Mouse (Mus musculus): ENCODE measurements around the gene Gal3st4. TPM values are rescaled to one million over a fixed set of nuclear protein-coding genes. Genes with fewer than 3 reads are reported as not detected.
"Not testable (repeated sequence)": the region's sequence is repeated elsewhere in the genome, so short reads cannot be mapped to it uniquely, and the experiment has no call there.

Gene Gal3st4
- total RNA-seq, 4 experiments from 2014 or later = 0.17 TPM; not detected in 3

- no peak for DNase-seq (ENCODE audit: low spot score)
Measured at GRCm38 (mm10) chr5:138219864-138220263, 52.8 kb downstream of the Gal3st4 start.

GRCm38 (mm10) chr5:138216632-138217031, 56.0 kb downstream of the Gal3st4 start:
- DNase-seq (ENCODE audit: low spot score) = not testable (repeated sequence)

Other genes with a start within 250 kb of the Gal3st4 start
- gene Smok3c, start 219.6 kb downstream of the Gal3st4 start, total RNA-seq (2022) = not detected
- 10 to 100 TPM; 13.7 to 16.2 (median 15.3) TPM for gene Zkscan1, start 187.8 kb downstream of the Gal3st4 start, total RNA-seq (2022)
- gene Zscan21, start 155.9 kb downstream of the Gal3st4 start, total RNA-seq (2022) = 10 to 100 TPM; 11.2 to 12.9 (median 11.9) TPM
- 1 to 10 TPM; 6.2 to 8.5 (median 8.3) TPM for gene Zfp113, start 117.1 kb downstream of the Gal3st4 start, total RNA-seq (2022)
- 100 to 1,000 TPM; 117 to 139 (median 133) TPM for gene Cops6, start 111.8 kb downstream of the Gal3st4 start, total RNA-seq (2022)
- 10 to 100 TPM in 1 of 4 experiments, 1 to 10 TPM in 3; 6.0 to 11.3 (median 7.6) TPM for gene Ap4m1, start 100.8 kb downstream of the Gal3st4 start, total RNA-seq (2022)
- 10 to 100 TPM in 1 of 4 experiments, 1 to 10 TPM in 3; 7.2 to 11.5 (median 8.2) TPM for gene Mcm7, start 100.4 kb downstream of the Gal3st4 start, total RNA-seq (2022)
- 10 to 100 TPM; 32.6 to 34.7 (median 34.2) TPM for gene Taf6, start 85.4 kb downstream of the Gal3st4 start, total RNA-seq (2022)
- gene Cnpy4, start 85.4 kb downstream of the Gal3st4 start, total RNA-seq (2022) = 1 to 10 TPM; 4.9 to 7.0 (median 5.9) TPM
- 1 to 10 TPM; 1.8 to 4.3 (median 2.4) TPM for gene Mblac1, start 78.5 kb downstream of the Gal3st4 start, total RNA-seq (2022)
- 1 to 10 TPM in 1 of 4 experiments, under 1 TPM in 3; 0.56 to 1.3 (median 0.66) TPM for gene Nxpe5, start 46.9 kb downstream of the Gal3st4 start, total RNA-seq (2022)
- 10 to 100 TPM; 54.5 to 61.7 (median 56.2) TPM for gene Lamtor4, start 17.4 kb downstream of the Gal3st4 start, total RNA-seq (2022)
- gene BC037034, start 8.8 kb downstream of the Gal3st4 start, total RNA-seq (2022) = 1 to 10 TPM; 2.7 to 4.4 (median 3.4) TPM
- not detected for gene Gm43720, start 7.1 kb upstream of the Gal3st4 start, total RNA-seq (2022)
- gene Gpc2, start 7.2 kb upstream of the Gal3st4 start, total RNA-seq (2022) = under 1 TPM in 2 of 4 experiments, not detected in 2; 0.22 to 0.34 TPM
- not detected for gene Stag3, start 7.4 kb upstream of the Gal3st4 start, total RNA-seq (2022)
- under 1 TPM in 1 of 4 experiments, not detected in 3; 0.52 TPM for gene Pvrig, start 69.1 kb upstream of the Gal3st4 start, total RNA-seq (2022)
- gene Zfp157, start 168.6 kb upstream of the Gal3st4 start, total RNA-seq (2022) = 1 to 10 TPM; 3.8 to 7.6 (median 5.1) TPM

Data from heart, adult 8-10 months (tissue).